Mouse (Mus musculus) embryonic facial prominence, embryonic 14.5 days (tissue): ENCODE data around the gene Nlgn2. TPM values are rescaled to one million over a fixed set of nuclear protein-coding genes. Genes with fewer than 3 reads are reported as not detected.

ENCODE experiments used
- ATAC-seq: fragments of 200-750 bp; cut with Nextera tagmentation; 2 replicates; pipeline ENCODE4 v1.8.0; 2017; ENCODE audit warnings: low read depth, moderate number of reproducible peaks, moderate TSS enrichment
- DNase-seq: peaks from one replicate; pipeline ENCODE4 v3.0.0-alpha.2; 2015; ENCODE audit warnings: low spot score
- H3K27ac ChIP-seq: fragments of 300-500 bp; sonication (generic); replicated peaks from 2 replicates; pipeline ENCODE4 v1.5.1; 2014; ENCODE audit warnings: low read depth, mild to moderate bottlenecking, low read length, moderate library complexity
- H3K27me3 ChIP-seq: fragments of 300-500 bp; sonication (generic); replicated peaks from 2 replicates; pipeline ENCODE4 v1.6.1; 2014; ENCODE audit warnings: low read length; ENCODE audit not compliant: control insufficient read depth, insufficient read depth
- H3K36me3 ChIP-seq: fragments of 300-500 bp; sonication (generic); 2 replicates; pipeline ENCODE4 v1.6.1; 2014; ENCODE audit warnings: low read length, mixed read lengths; ENCODE audit not compliant: control insufficient read depth, insufficient read depth
- H3K4me1 ChIP-seq: fragments of 300-500 bp; sonication (generic); 2 replicates; pipeline ENCODE4 v1.6.1; 2014; ENCODE audit warnings: antibody characterized with exemption, low read length; ENCODE audit not compliant: control insufficient read depth, insufficient read depth
- H3K4me2 ChIP-seq: fragments of 300-500 bp; sonication (generic); 2 replicates; pipeline ENCODE4 v1.6.1; 2014; ENCODE audit warnings: low read depth, mild to moderate bottlenecking, low read length, moderate library complexity, mixed read lengths
- H3K4me3 ChIP-seq: fragments of 300-500 bp; sonication (generic); 2 replicates; pipeline ENCODE4 v1.5.1; 2014; ENCODE audit warnings: low read depth, mild to moderate bottlenecking, low read length
- H3K9ac ChIP-seq: fragments of 300-500 bp; sonication (generic); 2 replicates; pipeline ENCODE4 v1.6.1; 2014; ENCODE audit warnings: low read depth, mild to moderate bottlenecking, low read length, moderate library complexity, mixed read lengths
- H3K9me3 ChIP-seq: fragments of 300-500 bp; sonication (generic); 2 replicates; pipeline ENCODE4 v1.6.1; 2016; ENCODE audit warnings: low read length; ENCODE audit not compliant: control insufficient read depth
- WGBS: fragments of 180-500 bp; shearing (Covaris S2); extraction: QIAGEN DNeasy Blood & Tissue Kit; methylation state at CpG from one replicate; pipeline ENCODE4 v1.1.7; 2014; 5-methylcytosine and 5-hydroxymethylcytosine counted together
- polyA plus RNA-seq: library from polyadenylated mRNA; unstranded; fragments of >200 nt; fragmentation: Nextera tagmentation; extraction: Ambion mirVana; gene quantifications from 2 replicates; pipeline ENCODE4 v1.2.1, GENCODE M21; 2014

Gene Nlgn2
- polyA plus RNA-seq, 1 experiment from 2014 or later, result 8.3 TPM

GRCm38 (mm10) chr11:69787306-69787705 is 50.3 kb downstream of the Nlgn2 start:
- Histone ChIP-seq H3K27ac (no peak overlapping the region), H3K4me2 (no peak overlapping the region), H3K4me1 (no peaks in the 10 kb centered on the region), H3K4me3 (no peak overlapping the region), H3K9ac (no peak overlapping the region), H3K9me3 (no peaks in the 10 kb centered on the region), H3K27me3 (no peaks in the 10 kb centered on the region), H3K36me3 (no peaks in the 10 kb centered on the region)
- ATAC-seq, result no peak
- no peak for DNase-seq
- 91% methylated on average over 5 of the region's 5 CpGs for WGBS

- Histone ChIP-seq H3K4me3 (no peak overlapping the region), H3K4me1 (no peaks in the 10 kb centered on the region), H3K9ac (no peak overlapping the region), H3K4me2 (peak overlapping the region; percentile 15), H3K36me3 (no peaks in the 10 kb centered on the region), H3K27ac (no peak overlapping the region), H3K9me3 (no peaks in the 10 kb centered on the region), H3K27me3 (no peaks in the 10 kb centered on the region)
- ATAC-seq, result no peak
- 52% methylated on average over 15 of the region's 15 CpGs for WGBS
- no peak for DNase-seq
These were observed 52.8 kb downstream of the Nlgn2 start for GRCm38 (mm10) chr11:69784793-69785272.

- DNase-seq (no peak), ATAC-seq (no peak)
- Histone ChIP-seq H3K4me1 (no peaks in the 10 kb centered on the region; the same call in 1 of the 2 replicates), H3K4me3 (no peak overlapping the region), H3K9ac (no peak overlapping the region), H3K9me3 (no peaks in the 10 kb centered on the region), H3K4me2 (no peak overlapping the region), H3K27me3 (no peaks in the 10 kb centered on the region), H3K27ac (no peak overlapping the region), H3K36me3 (peaks cover 7% of the 10 kb centered on the region)
- WGBS, result 31% methylated on average over 4 of the region's 4 CpGs
These were observed 55.8 kb downstream of the Nlgn2 start for GRCm38 (mm10) chr11:69781828-69782227.

GRCm38 (mm10) chr11:69778985-69779384 is 58.6 kb downstream of the Nlgn2 start:
- 38% methylated on average over 7 of the region's 7 CpGs for WGBS
- no peaks in the 10 kb centered on the region; the same call in 1 of the 2 replicates for H3K4me1 ChIP-seq
- ATAC-seq, result no peak
- H3K27ac ChIP-seq, result no peak overlapping the region
- H3K4me2 ChIP-seq, result no peak overlapping the region
- H3K4me3 ChIP-seq, result no peak overlapping the region
- H3K27me3 ChIP-seq, result no peaks in the 10 kb centered on the region
- no peak for DNase-seq
- H3K9ac ChIP-seq, result no peak overlapping the region
- H3K9me3 ChIP-seq, result no peaks in the 10 kb centered on the region
- peaks cover 22% of the 10 kb centered on the region for H3K36me3 ChIP-seq

GRCm38 (mm10) chr11:69778258-69778982 is 59.2 kb downstream of the Nlgn2 start:
- H3K4me2 ChIP-seq, result no peak overlapping the region
- peak; percentile 41 for ATAC-seq
- no peaks in the 10 kb centered on the region for H3K27me3 ChIP-seq
- peak; percentile 56 for DNase-seq
- WGBS, result 65% methylated on average over 19 of the region's 23 CpGs
- no peak overlapping the region for H3K4me3 ChIP-seq
- no peaks in the 10 kb centered on the region; the same call in 1 of the 2 replicates for H3K4me1 ChIP-seq
- no peak overlapping the region for H3K27ac ChIP-seq
- H3K9me3 ChIP-seq, result no peaks in the 10 kb centered on the region
- no peak overlapping the region for H3K9ac ChIP-seq
- H3K36me3 ChIP-seq, result peaks cover 22% of the 10 kb centered on the region

- no peak overlapping the region for H3K9ac ChIP-seq
- ATAC-seq (no peak), DNase-seq (no peak)
- H3K27ac ChIP-seq, result no peak overlapping the region
- H3K4me2 ChIP-seq, result no peak overlapping the region
- WGBS, result 57% methylated on average over 20 of the region's 26 CpGs
- H3K36me3 ChIP-seq, result peaks cover 29% of the 10 kb centered on the region
- H3K27me3 ChIP-seq, result no peaks in the 10 kb centered on the region
- no peaks in the 10 kb centered on the region for H3K9me3 ChIP-seq
- H3K4me3 ChIP-seq, result no peak overlapping the region
- H3K4me1 ChIP-seq, result no peaks in the 10 kb centered on the region; the same call in 1 of the 2 replicates
These were observed 59.9 kb downstream of the Nlgn2 start for GRCm38 (mm10) chr11:69777504-69778257.

- H3K9ac ChIP-seq, result no peak overlapping the region
These were observed 61.1 kb downstream of the Nlgn2 start for GRCm38 (mm10) chr11:69776488-69776887.

GRCm38 (mm10) chr11:69775716-69776115 is 61.9 kb downstream of the Nlgn2 start:
- DNase-seq, result no peak
- 74% methylated on average over 10 of the region's 10 CpGs for WGBS
- no peak overlapping the region for H3K4me2 ChIP-seq

More at GRCm38 (mm10) chr11:69776488-69776887, 61.1 kb downstream of the Nlgn2 start:
- Histone ChIP-seq H3K27ac (no peak overlapping the region), H3K4me1 (no peaks in the 10 kb centered on the region; the same call in 1 of the 2 replicates), H3K4me3 (no peak overlapping the region), H3K36me3 (peaks cover 29% of the 10 kb centered on the region), H3K9me3 (no peaks in the 10 kb centered on the region), H3K4me2 (no peak overlapping the region), H3K27me3 (no peaks in the 10 kb centered on the region)
- DNase-seq, result no peak
- 81% methylated on average over 20 of the region's 20 CpGs for WGBS
- no peak for ATAC-seq

More at GRCm38 (mm10) chr11:69775716-69776115, 61.9 kb downstream of the Nlgn2 start:
- no peaks in the 10 kb centered on the region for H3K27me3 ChIP-seq
- no peak overlapping the region for H3K27ac ChIP-seq
- H3K36me3 ChIP-seq, result peaks cover 29% of the 10 kb centered on the region
- H3K4me1 ChIP-seq, result no peaks in the 10 kb centered on the region; the same call in 1 of the 2 replicates
- H3K9me3 ChIP-seq, result no peaks in the 10 kb centered on the region
- no peak for ATAC-seq
- H3K4me3 ChIP-seq, result no peak overlapping the region
- 0 out of 2 replicates have a peak overlapping the region, but pooled peaks have one; percentile 8 for H3K9ac ChIP-seq
